Mouse (Mus musculus): ENCODE results near the gene Nod2. TPM values are rescaled to one million over a fixed set of nuclear protein-coding genes. Genes with fewer than 3 reads are reported as not detected.

The Nod2 gene
- total and polyA plus RNA-seq, 3 experiments, result 1.1 to 1.9 (median 1.5) TPM

- H3K27ac ChIP-seq, result no peak overlapping the region
These were observed 45.8 kb downstream of the Nod2 start for GRCm38 (mm10) chr8:88692866-88693265.

GRCm38 (mm10) chr8:88693376-88693775, 46.3 kb downstream of the Nod2 start:
- no peak for TF ChIP-seq POLR2A (IDR thresholded peaks at IDR 0.05; ENCODE audit: insufficient read depth, low read depth, low read length)
- no peak for TF ChIP-seq CTCF (IDR thresholded peaks at IDR 0.05)
- no peak for TF ChIP-seq EP300 (IDR thresholded peaks at IDR 0.05; ENCODE audit: insufficient read depth, low read depth, low read length)
- H3K4me1 ChIP-seq (ENCODE audit: control insufficient read depth, insufficient read depth, low read length), result peaks cover 1% of the 10 kb centered on the region
- intact Hi-C loops (cut with DNase I), result no loop called here
- no peaks in the 10 kb centered on the region for H3K79me2 ChIP-seq (replicated peaks; ENCODE audit: control insufficient read depth, insufficient read depth, low read length)
- no peaks in the 10 kb centered on the region for H3K27me3 ChIP-seq (ENCODE audit: control insufficient read depth, insufficient read depth, low read length)
- H3K9ac ChIP-seq (ENCODE audit: low read depth, low read length), result no peak overlapping the region
- no peak overlapping the region for H3K27ac ChIP-seq
- no peak overlapping the region for H3K4me3 ChIP-seq
- peak in 1 of 2 experiments; percentile 0 for DNase-seq
- no peaks in the 10 kb centered on the region for H3K36me3 ChIP-seq (ENCODE audit: control insufficient read depth, insufficient read depth, low read length)
- 85% methylated on average over 4 of the region's 4 CpGs for WGBS

More at GRCm38 (mm10) chr8:88692866-88693265, 45.8 kb downstream of the Nod2 start:
- intact Hi-C loops (cut with DNase I), result no loop called here
- TF ChIP-seq POLR2A (IDR thresholded peaks at IDR 0.05; ENCODE audit: insufficient read depth, low read depth, low read length), result no peak
- no peak for TF ChIP-seq EP300 (IDR thresholded peaks at IDR 0.05; ENCODE audit: insufficient read depth, low read depth, low read length)
- no peak for TF ChIP-seq CTCF (IDR thresholded peaks at IDR 0.05)
- Histone ChIP-seq H3K4me3 (no peak overlapping the region), H3K9ac (ENCODE audit: low read depth, low read length) (no peak overlapping the region), H3K79me2 (replicated peaks; ENCODE audit: control insufficient read depth, insufficient read depth, low read length) (no peaks in the 10 kb centered on the region), H3K27me3 (ENCODE audit: control insufficient read depth, insufficient read depth, low read length) (no peaks in the 10 kb centered on the region), H3K4me1 (ENCODE audit: control insufficient read depth, insufficient read depth, low read length) (peaks cover 1% of the 10 kb centered on the region), H3K36me3 (ENCODE audit: control insufficient read depth, insufficient read depth, low read length) (no peaks in the 10 kb centered on the region)
- 83% methylated on average over 6 of the region's 6 CpGs for WGBS
- no peak for DNase-seq

GRCm38 (mm10) chr8:88694291-88694690, 47.2 kb downstream of the Nod2 start:
- peak in 1 of 2 experiments; percentile 29 for DNase-seq
- H3K4me3 ChIP-seq, result no peak overlapping the region
- no peaks in the 10 kb centered on the region for H3K79me2 ChIP-seq (replicated peaks; ENCODE audit: control insufficient read depth, insufficient read depth, low read length)
- H3K4me1 ChIP-seq (ENCODE audit: control insufficient read depth, insufficient read depth, low read length), result peaks cover 1% of the 10 kb centered on the region
- no peaks in the 10 kb centered on the region for H3K36me3 ChIP-seq (ENCODE audit: control insufficient read depth, insufficient read depth, low read length)
- no peak overlapping the region for H3K9ac ChIP-seq (ENCODE audit: low read depth, low read length)
- H3K27me3 ChIP-seq (ENCODE audit: control insufficient read depth, insufficient read depth, low read length), result no peaks in the 10 kb centered on the region
- H3K27ac ChIP-seq, result no peak overlapping the region
- 58% methylated on average over 7 of the region's 7 CpGs for WGBS
- no peak for TF ChIP-seq CTCF (IDR thresholded peaks at IDR 0.05)
- no peak for TF ChIP-seq POLR2A (IDR thresholded peaks at IDR 0.05; ENCODE audit: insufficient read depth, low read depth, low read length)
- TF ChIP-seq EP300 (IDR thresholded peaks at IDR 0.05; ENCODE audit: insufficient read depth, low read depth, low read length), result no peak
- intact Hi-C loops (cut with DNase I), result no loop called here

- Histone ChIP-seq H3K4me3 (peak overlapping the region; percentile 64), H3K4me1 (ENCODE audit: control insufficient read depth, insufficient read depth, low read length) (peaks cover 1% of the 10 kb centered on the region), H3K36me3 (ENCODE audit: control insufficient read depth, insufficient read depth, low read length) (no peaks in the 10 kb centered on the region), H3K9ac (ENCODE audit: low read depth, low read length) (no peak overlapping the region), H3K27me3 (ENCODE audit: control insufficient read depth, insufficient read depth, low read length) (no peaks in the 10 kb centered on the region), H3K79me2 (replicated peaks; ENCODE audit: control insufficient read depth, insufficient read depth, low read length) (no peaks in the 10 kb centered on the region; the same call in 1 of the 2 replicates), H3K27ac (peak overlapping the region; percentile 76)
- no peak for TF ChIP-seq EP300 (IDR thresholded peaks at IDR 0.05; ENCODE audit: insufficient read depth, low read depth, low read length)
- TF ChIP-seq POLR2A (IDR thresholded peaks at IDR 0.05; ENCODE audit: insufficient read depth, low read depth, low read length), result 0 out of 2 replicates have a peak, but pooled peaks have one; percentile 40
- 11% methylated on average over 7 of the region's 7 CpGs for WGBS
- DNase-seq, result no peak
- intact Hi-C loops (cut with DNase I), result loop anchor here (5.0 kb wide), 1 partner anchor 49 kb away; the partner anchor contains the start of gene Nod2
These were observed 49.1 kb downstream of the Nod2 start for GRCm38 (mm10) chr8:88696228-88696627.

- no peaks in the 10 kb centered on the region for H3K27me3 ChIP-seq (ENCODE audit: control insufficient read depth, insufficient read depth, low read length)
- H3K4me3 ChIP-seq, result peak within 1 kb of the TSS; percentile 87
- DNase-seq, result peak; percentile 98 to 99
- peak within 1 kb of the TSS; percentile 78 for H3K9ac ChIP-seq (ENCODE audit: low read depth, low read length)
- no peaks in the 10 kb centered on the region; the same call in 1 of the 2 replicates for H3K79me2 ChIP-seq (replicated peaks; ENCODE audit: control insufficient read depth, insufficient read depth, low read length)
- peak within 1 kb of the TSS; percentile 94 for H3K27ac ChIP-seq
- no peaks in the 10 kb centered on the region for H3K36me3 ChIP-seq (ENCODE audit: control insufficient read depth, insufficient read depth, low read length)
- intact Hi-C loops (cut with DNase I), result loop anchor here (5.0 kb wide), 1 partner anchor 50 kb away; the partner anchor contains the start of gene Nod2
- WGBS, result under 1% methylated on average over 76 of the region's 80 CpGs
- 0 out of 2 replicates have a peak, but pooled peaks have one; percentile 1 for TF ChIP-seq POLR2A (IDR thresholded peaks at IDR 0.05; ENCODE audit: insufficient read depth, low read depth, low read length)
- TF ChIP-seq CTCF (IDR thresholded peaks at IDR 0.05), result peak; percentile 20; the same call in 1 of the 2 replicates
- 0 out of 2 replicates have a peak, but pooled peaks have one; percentile 46 for TF ChIP-seq EP300 (IDR thresholded peaks at IDR 0.05; ENCODE audit: insufficient read depth, low read depth, low read length)
- H3K4me1 ChIP-seq (ENCODE audit: control insufficient read depth, insufficient read depth, low read length), result no peaks in the 10 kb centered on the region; the same call in 1 of the 2 replicates
These were observed 49.9 kb downstream of the Nod2 start, which contains the start of gene Cyld for GRCm38 (mm10) chr8:88696721-88697641. Gene Cyld (plus strand): TSS chr8:88697028.

Measured in heart, adult 2 months (tissue).